Mouse (Mus musculus) heart, adult 10 weeks (tissue): ENCODE results near the gene Txnrd1. TPM values are rescaled to one million over a fixed set of nuclear protein-coding genes. Genes with fewer than 3 reads are reported as not detected.

Experiments used
- polyA plus RNA-seq: library from polyadenylated mRNA; stranded (reverse); fragments of 350-450 nt; fragmentation: Illumina TruSeq; extraction: RNeasy Lipid Tissue Mini Kit (QIAGEN cat#74804); gene quantifications from one replicate; pipeline ENCODE4 v1.2.3, GENCODE M21; 2014; ENCODE audit warnings: low read depth, low replicate concordance

Txnrd1 gene
- 48.7 TPM for polyA plus RNA-seq

GRCm38 (mm10) chr10:82833926-82834325 lies at the start of gene Txnrd1:
TSS of gene Txnrd1 (plus strand) at chr10:82833951.

GRCm38 (mm10) chr10:82866356-82866755 lies 32.6 kb downstream of the Txnrd1 start, which contains the start of gene Eid3:
TSS of gene Eid3 (plus strand) at chr10:82866626.

Other genes with a start within 250 kb of the Txnrd1 start
- 41.5 TPM for gene 1190007I07Rik, start 210.7 kb upstream of the Txnrd1 start, polyA plus RNA-seq
- 17.2 TPM for gene Tdg, start 204.1 kb upstream of the Txnrd1 start, polyA plus RNA-seq
- 2.4 TPM for gene Glt8d2, start 143.3 kb upstream of the Txnrd1 start, polyA plus RNA-seq
- 24.9 TPM for gene Hcfc2, start 137.8 kb upstream of the Txnrd1 start, polyA plus RNA-seq
- gene Nfyb, start 69.8 kb upstream of the Txnrd1 start, polyA plus RNA-seq: 13.9 TPM
- not detected for gene Eid3, start 32.7 kb downstream of the Txnrd1 start, polyA plus RNA-seq
- 3.3 TPM for gene Chst11, start 151.5 kb downstream of the Txnrd1 start, polyA plus RNA-seq